Mouse (Mus musculus) spleen, adult 2 months (tissue): ENCODE results near the gene Capg. TPM values are rescaled to one million over a fixed set of nuclear protein-coding genes. Genes with fewer than 3 reads are reported as not detected.

Experiments used
- DNase-seq, 2 experiments: peaks; one replicate each; pipeline versions ENCODE4 v3.0.0 to v3.0.0-alpha.2; 2012 to 2021; ENCODE audit warnings: low spot score in 2 of 2, low read depth in 1 of 2
- H3K27ac ChIP-seq: fragments of 200-500 bp; 2 replicates; pipeline ENCODE4 v1.5.1; 2012; ENCODE audit warnings: low read length, inconsistent platforms; ENCODE audit not compliant: insufficient read depth
- H3K27me3 ChIP-seq: fragments of 200-500 bp; 2 replicates; pipeline ENCODE4 v1.6.1; 2012; ENCODE audit warnings: mild to moderate bottlenecking, moderate library complexity, low read length, inconsistent platforms; ENCODE audit not compliant: control insufficient read depth, insufficient read depth
- H3K36me3 ChIP-seq: fragments of 200-500 bp; 2 replicates; pipeline ENCODE4 v1.6.1; 2012; ENCODE audit warnings: mild to moderate bottlenecking, low read length, inconsistent platforms; ENCODE audit not compliant: control insufficient read depth, insufficient read depth
- H3K4me1 ChIP-seq: fragments of 200-500 bp; 2 replicates; pipeline ENCODE4 v1.6.1; 2011; ENCODE audit warnings: inconsistent platforms; ENCODE audit not compliant: control insufficient read depth, insufficient read depth, insufficient read length
- H3K4me3 ChIP-seq: fragments of 200-500 bp; 2 replicates; pipeline ENCODE4 v1.5.1; 2011; ENCODE audit warnings: mild to moderate bottlenecking, inconsistent platforms; ENCODE audit not compliant: insufficient read depth, insufficient read length; ENCODE audit errors: extremely low read depth
- CTCF ChIP-seq: fragments of 200-500 bp; IDR thresholded peaks from 2 replicates; pipeline ENCODE4 v1.5.1; 2011; ENCODE audit warnings: mild to moderate bottlenecking, inconsistent platforms; ENCODE audit not compliant: insufficient read depth, insufficient read length, insufficient replicate concordance; ENCODE audit errors: extremely low read depth
- POLR2A ChIP-seq: fragments of 200-500 bp; IDR thresholded peaks from 2 replicates; pipeline ENCODE4 v1.6.1; 2011; ENCODE audit warnings: low read depth, low read length, inconsistent platforms
- WGBS: fragments of 180-500 bp; shearing (Covaris S2); methylation state at CpG from one replicate; pipeline ENCODE4 v1.1.7; 2018; 5-methylcytosine and 5-hydroxymethylcytosine counted together
- polyA plus RNA-seq: library from polyadenylated mRNA; depleted of rRNA; stranded (reverse); fragments of >200 nt; gene quantifications from 2 replicates; pipeline ENCODE4 v1.2.3, GENCODE M21; 2012

Gene Capg
- polyA plus RNA-seq, 1 experiment: 130 TPM

DNA sequence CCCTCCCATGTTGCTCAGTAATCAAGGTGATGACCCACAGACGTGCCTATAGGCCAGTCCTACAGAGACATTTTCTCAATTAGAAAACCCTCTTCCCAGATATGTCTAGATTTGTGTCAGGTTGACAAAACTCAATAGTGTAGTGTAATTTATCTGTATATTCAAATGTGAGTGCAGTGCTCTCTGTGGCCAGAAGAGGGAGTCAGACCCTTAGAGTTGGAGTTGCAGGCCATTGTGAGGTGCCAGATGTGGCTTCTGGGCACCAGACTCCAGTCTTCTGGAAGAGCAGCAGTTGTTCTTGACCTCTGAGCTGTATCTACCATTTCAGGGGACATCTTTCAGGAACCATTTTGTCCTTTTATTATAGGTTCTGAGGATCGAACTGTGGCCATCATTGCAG, 2.9 kb downstream of the Capg start:
- 94% methylated on average over 2 of the region's 2 CpGs for WGBS

DNA sequence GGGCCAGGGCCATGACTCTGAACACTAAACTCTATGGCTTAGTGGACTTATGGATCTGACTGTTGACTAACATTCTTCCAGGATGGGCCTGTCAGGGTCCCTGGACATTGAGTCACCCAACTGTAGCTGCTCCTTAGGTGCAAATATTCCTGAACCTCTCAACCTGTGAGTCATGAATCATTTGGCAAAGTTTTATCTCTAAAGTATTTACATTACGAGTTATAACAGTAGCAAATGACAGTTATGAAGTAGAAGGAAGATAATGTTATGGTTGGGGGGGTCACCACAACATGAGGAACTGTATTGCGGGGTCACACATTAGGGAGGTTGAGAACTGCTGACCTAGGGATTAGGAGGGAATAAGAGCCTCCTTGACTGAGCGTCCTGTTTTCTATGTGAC, 3.7 kb downstream of the Capg start:
- Histone ChIP-seq H3K36me3 (no peaks in the 10 kb centered on the region), H3K27ac (no peak overlapping the region), H3K27me3 (no peaks in the 10 kb centered on the region), H3K4me3 (no peak overlapping the region), H3K4me1 (peaks cover 45% of the 10 kb centered on the region)
- no peak for DNase-seq
- 84% methylated on average over 3 of the region's 3 CpGs for WGBS
- TF ChIP-seq CTCF: no peak
- no peak for TF ChIP-seq POLR2A

More for the DNA sequence above, 2.9 kb downstream of the Capg start:
- Histone ChIP-seq H3K27me3 (no peaks in the 10 kb centered on the region), H3K4me3 (no peak overlapping the region), H3K4me1 (peaks cover 42% of the 10 kb centered on the region), H3K27ac (no peak overlapping the region), H3K36me3 (no peaks in the 10 kb centered on the region)
- DNase-seq: no peak
- TF ChIP-seq POLR2A: no peak
- peak; percentile 10; the same call in 1 of the 2 replicates for TF ChIP-seq CTCF

DNA sequence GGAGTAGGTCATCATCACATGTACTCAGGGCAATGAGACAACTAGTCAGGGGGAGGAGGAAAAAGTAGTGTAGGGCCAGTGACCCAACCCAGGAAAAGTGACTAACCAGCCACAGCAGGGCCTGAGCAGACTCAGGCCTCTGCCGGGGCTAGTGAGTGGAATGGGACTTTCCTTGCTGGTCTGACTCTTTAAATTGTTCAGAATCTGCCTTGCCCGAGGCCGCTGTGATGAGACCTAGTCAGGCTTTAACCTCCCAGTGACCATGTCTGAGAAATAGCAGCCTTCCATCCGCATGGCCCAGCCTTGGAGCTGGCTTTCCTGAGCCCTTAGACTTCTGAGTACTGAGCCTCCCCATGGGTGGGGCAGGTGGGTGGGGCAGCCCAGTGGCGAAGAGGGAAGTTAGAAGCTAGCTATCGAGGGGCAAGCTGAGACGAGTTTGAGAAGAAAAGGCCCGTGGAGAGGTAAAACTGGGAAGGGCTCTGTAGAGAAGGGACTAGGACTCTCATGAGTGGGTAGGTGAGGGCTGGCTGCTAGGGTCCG, 4.9 kb downstream of the Capg start:
- peaks cover 41% of the 10 kb centered on the region for H3K4me1 ChIP-seq
- TF ChIP-seq POLR2A (no peak), CTCF (no peak)
- H3K27ac ChIP-seq: peak overlapping the region; percentile 87
- peak overlapping the region; percentile 62 for H3K4me3 ChIP-seq
- WGBS: 16% methylated on average over 9 of the region's 9 CpGs
- no peaks in the 10 kb centered on the region for H3K27me3 ChIP-seq
- H3K36me3 ChIP-seq: no peaks in the 10 kb centered on the region
- peak in 1 of 2 experiments; percentile 77 for DNase-seq

DNA sequence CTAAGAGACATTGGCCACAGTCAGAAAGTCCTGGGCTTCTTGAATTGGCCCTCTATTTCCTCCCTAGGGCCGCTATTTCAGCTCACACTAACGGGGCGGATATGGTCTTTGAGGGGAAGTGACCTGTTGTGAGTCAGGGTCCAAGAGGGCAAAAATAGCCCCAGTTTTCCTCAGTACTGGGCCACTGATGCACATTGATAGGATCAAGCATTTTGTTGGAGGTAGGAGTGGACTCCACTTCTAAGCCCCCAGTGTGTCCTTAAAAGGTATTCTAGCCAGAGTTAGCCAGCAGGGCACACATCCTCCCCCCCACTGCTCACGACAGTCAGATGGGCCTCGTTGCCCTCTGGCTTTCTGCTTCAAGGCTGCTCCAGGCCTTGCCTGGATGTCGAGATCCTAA, 5.8 kb downstream of the Capg start:
- Histone ChIP-seq H3K4me1 (peaks cover 41% of the 10 kb centered on the region), H3K36me3 (no peaks in the 10 kb centered on the region), H3K4me3 (peak overlapping the region; percentile 62; the same call in 1 of the 2 replicates), H3K27me3 (no peaks in the 10 kb centered on the region), H3K27ac (peak overlapping the region; percentile 87)
- no peak for TF ChIP-seq POLR2A
- no peak for TF ChIP-seq CTCF
- DNase-seq: no peak
- WGBS: 44% methylated on average over 6 of the region's 6 CpGs

DNA sequence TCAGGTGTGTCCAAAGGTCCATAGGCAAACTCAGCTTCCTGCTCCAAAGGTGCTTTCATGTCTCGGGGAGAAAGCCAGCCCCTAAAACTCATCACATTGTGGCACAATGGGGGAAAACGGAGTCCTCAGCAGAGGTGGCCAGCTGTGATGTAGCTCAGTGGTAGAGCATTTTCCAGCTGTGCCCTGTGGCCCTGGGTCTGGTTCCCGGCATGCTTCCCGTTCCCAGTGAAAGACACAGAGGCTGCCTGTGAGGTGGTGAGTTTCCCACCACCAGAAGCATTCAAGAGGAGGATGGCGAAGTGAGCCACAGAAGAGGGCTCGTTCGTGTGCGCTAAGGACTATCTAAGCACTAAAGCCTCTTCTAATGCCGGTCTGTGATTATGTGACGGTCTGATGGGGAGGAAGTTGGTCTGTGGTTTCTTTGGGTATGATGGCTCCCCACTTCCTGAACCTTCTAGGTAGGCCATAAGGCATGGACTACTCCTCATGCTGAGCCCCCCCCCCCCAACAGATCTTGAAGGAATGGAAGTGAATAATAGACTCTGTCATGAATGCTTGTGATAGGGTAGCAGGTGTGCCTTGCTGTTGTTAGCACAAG, 6.4 kb downstream of the Capg start:
- DNase-seq: peak in 1 of 2 experiments; percentile 44
- Histone ChIP-seq H3K4me1 (peaks cover 37% of the 10 kb centered on the region), H3K4me3 (peak overlapping the region; percentile 62), H3K36me3 (no peaks in the 10 kb centered on the region), H3K27me3 (no peaks in the 10 kb centered on the region), H3K27ac (peak overlapping the region; percentile 87)
- no peak for TF ChIP-seq POLR2A
- no peak for TF ChIP-seq CTCF
- WGBS: 12% methylated on average over 10 of the region's 10 CpGs

DNA sequence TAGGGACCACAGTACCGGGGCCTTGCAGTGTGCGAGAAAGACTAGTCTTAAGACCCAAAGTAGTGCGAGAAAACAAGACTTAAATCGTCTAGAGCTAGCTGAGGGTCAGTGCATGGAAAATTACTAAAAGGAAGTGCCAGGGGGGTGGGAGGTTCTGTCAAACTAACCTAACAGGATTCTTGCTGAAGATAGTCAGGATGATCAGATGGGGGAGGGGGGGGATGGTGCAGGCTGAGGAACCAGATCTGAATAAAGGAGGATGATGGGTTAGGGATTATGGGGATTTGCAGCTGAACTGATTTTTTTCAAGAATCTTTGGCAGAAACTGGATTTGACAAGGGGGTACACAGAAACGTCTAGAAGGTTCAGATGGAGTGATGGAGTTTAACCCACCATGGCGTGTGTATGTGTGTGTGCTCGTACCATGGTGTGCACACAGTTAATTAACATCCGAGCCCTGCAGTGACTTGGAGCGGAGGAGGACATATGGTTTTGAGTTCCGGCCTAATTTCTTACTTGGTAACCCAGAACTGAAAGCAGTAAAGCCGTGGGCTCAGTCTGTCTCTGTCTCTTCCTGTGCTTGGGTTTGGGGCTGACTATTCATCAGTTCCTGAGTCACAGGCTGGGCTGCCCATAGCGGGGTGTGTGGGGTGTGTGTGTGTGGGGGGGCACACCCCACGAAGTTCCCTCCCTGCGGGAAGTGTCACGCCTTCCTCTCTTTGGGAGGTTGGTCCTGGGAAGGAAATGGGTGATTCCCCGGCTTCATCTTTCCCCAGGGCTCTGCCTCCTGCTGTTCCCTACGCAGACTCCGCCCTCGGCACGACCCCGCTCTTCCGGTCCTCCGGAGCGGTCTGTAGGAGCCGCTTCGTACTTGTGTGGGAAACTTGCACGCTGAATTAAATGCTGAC, 8.2 kb downstream of the Capg start:
- TF ChIP-seq CTCF (no peak), POLR2A (no peak; the same call in 1 of the 2 replicates)
- Histone ChIP-seq H3K27me3 (no peaks in the 10 kb centered on the region), H3K4me1 (peaks cover 37% of the 10 kb centered on the region), H3K4me3 (peak overlapping the region; percentile 54), H3K36me3 (no peaks in the 10 kb centered on the region), H3K27ac (peak overlapping the region; percentile 85)
- DNase-seq: peak in 1 of 2 experiments; percentile 57
- WGBS: 9% methylated on average over 27 of the region's 27 CpGs

DNA sequence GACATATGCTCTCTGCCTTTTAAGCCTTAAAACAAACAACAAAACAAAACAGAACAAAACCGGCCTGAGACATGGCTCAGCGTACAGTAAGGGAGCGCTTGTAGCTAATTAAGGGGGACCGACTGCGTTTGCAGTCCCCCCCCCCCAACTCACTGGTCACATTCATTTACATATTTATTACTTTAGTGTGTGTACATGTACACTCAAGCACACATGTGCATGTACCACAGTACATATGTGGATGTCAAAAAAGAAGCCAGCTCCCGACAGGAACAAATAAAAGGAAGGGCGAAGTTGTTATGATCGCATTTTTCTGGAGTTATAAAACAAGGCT, 8.9 kb downstream of the Capg start:
- no peak for TF ChIP-seq CTCF
- no peak for TF ChIP-seq POLR2A
- Histone ChIP-seq H3K27me3 (no peaks in the 10 kb centered on the region), H3K27ac (peak overlapping the region; percentile 85), H3K36me3 (peaks cover 3% of the 10 kb centered on the region; the same call in 1 of the 2 replicates), H3K4me3 (peak overlapping the region; percentile 54; the same call in 1 of the 2 replicates), H3K4me1 (peaks cover 37% of the 10 kb centered on the region)
- 18% methylated on average over 8 of the region's 8 CpGs for WGBS
- no peak for DNase-seq
